Mouse (Mus musculus): ENCODE measurements at regions not wholly inside any gene's neighbourhood (a gene's known extent, or its start where the extent isn't known, plus 50 kb on each side); places are given as distances from the start of the nearest gene placed in this dataset.

GRCm38 (mm10) chr4:105569671-105570070, 220.0 kb upstream of the Gm12728 start:
- Histone ChIP-seq H3K27ac (ENCODE audit: insufficient read depth, low read length) (no peak overlapping the region), H3K4me3 (replicated peaks; ENCODE audit: insufficient read depth, low read depth, low read length) (no peak overlapping the region), H3K4me1 (ENCODE audit: control insufficient read depth, insufficient read depth, low read length) (no peaks in the 10 kb centered on the region), H3K27me3 (ENCODE audit: control insufficient read depth, insufficient read depth, low read length) (no peaks in the 10 kb centered on the region)
- DNase-seq: no peak
- TF ChIP-seq CTCF (IDR thresholded peaks at IDR 0.05; ENCODE audit: borderline replicate concordance, insufficient read depth, low read depth, low read length): no peak
- no peak for TF ChIP-seq POLR2A (IDR thresholded peaks at IDR 0.05; ENCODE audit: borderline replicate concordance, insufficient read depth, low read length)
- 88% methylated on average over 1 of the region's 1 CpGs for WGBS

GRCm38 (mm10) chr4:105575550-105575949, 214.1 kb upstream of the Gm12728 start:
- no peaks in the 10 kb centered on the region for H3K4me1 ChIP-seq (ENCODE audit: control insufficient read depth, insufficient read depth, low read length)

GRCm38 (mm10) chr4:105580987-105581386, 208.7 kb upstream of the Gm12728 start:
- WGBS: 82% methylated on average over 7 of the region's 7 CpGs

More at GRCm38 (mm10) chr4:105575550-105575949, 214.1 kb upstream of the Gm12728 start:
- Histone ChIP-seq H3K27ac (ENCODE audit: insufficient read depth, low read length) (no peak overlapping the region), H3K4me3 (replicated peaks; ENCODE audit: insufficient read depth, low read depth, low read length) (no peak overlapping the region), H3K27me3 (ENCODE audit: control insufficient read depth, insufficient read depth, low read length) (no peaks in the 10 kb centered on the region)
- 96% methylated on average over 2 of the region's 2 CpGs for WGBS
- DNase-seq: no peak
- TF ChIP-seq POLR2A (IDR thresholded peaks at IDR 0.05; ENCODE audit: borderline replicate concordance, insufficient read depth, low read length) (no peak), CTCF (IDR thresholded peaks at IDR 0.05; ENCODE audit: borderline replicate concordance, insufficient read depth, low read depth, low read length) (no peak)

GRCm38 (mm10) chr4:105584329-105584925, 205.2 kb upstream of the Gm12728 start:
- Histone ChIP-seq H3K27me3 (ENCODE audit: control insufficient read depth, insufficient read depth, low read length) (no peaks in the 10 kb centered on the region), H3K27ac (ENCODE audit: insufficient read depth, low read length) (no peak overlapping the region), H3K4me1 (ENCODE audit: control insufficient read depth, insufficient read depth, low read length) (no peaks in the 10 kb centered on the region; the same call in 1 of the 2 replicates), H3K4me3 (replicated peaks; ENCODE audit: insufficient read depth, low read depth, low read length) (no peak overlapping the region)
- DNase-seq: no peak
- 81% methylated on average over 10 of the region's 10 CpGs for WGBS
- no peak for TF ChIP-seq POLR2A (IDR thresholded peaks at IDR 0.05; ENCODE audit: borderline replicate concordance, insufficient read depth, low read length)
- TF ChIP-seq CTCF (IDR thresholded peaks at IDR 0.05; ENCODE audit: borderline replicate concordance, insufficient read depth, low read depth, low read length): no peak

More at GRCm38 (mm10) chr4:105580987-105581386, 208.7 kb upstream of the Gm12728 start:
- no peak for DNase-seq
- H3K27me3 ChIP-seq (ENCODE audit: control insufficient read depth, insufficient read depth, low read length): no peaks in the 10 kb centered on the region
- no peak overlapping the region for H3K27ac ChIP-seq (ENCODE audit: insufficient read depth, low read length)
- TF ChIP-seq POLR2A (IDR thresholded peaks at IDR 0.05; ENCODE audit: borderline replicate concordance, insufficient read depth, low read length) (no peak), CTCF (IDR thresholded peaks at IDR 0.05; ENCODE audit: borderline replicate concordance, insufficient read depth, low read depth, low read length) (no peak)
- no peaks in the 10 kb centered on the region; the same call in 1 of the 2 replicates for H3K4me1 ChIP-seq (ENCODE audit: control insufficient read depth, insufficient read depth, low read length)
- no peak overlapping the region for H3K4me3 ChIP-seq (replicated peaks; ENCODE audit: insufficient read depth, low read depth, low read length)

- WGBS: 87% methylated on average over 1 of the region's 1 CpGs
- no peak for DNase-seq
- TF ChIP-seq POLR2A (IDR thresholded peaks at IDR 0.05; ENCODE audit: borderline replicate concordance, insufficient read depth, low read length) (no peak), CTCF (IDR thresholded peaks at IDR 0.05; ENCODE audit: borderline replicate concordance, insufficient read depth, low read depth, low read length) (no peak)
Measured at GRCm38 (mm10) chr4:105603661-105604060, 186.0 kb upstream of the Gm12728 start.

GRCm38 (mm10) chr4:105604607-105605006, 185.1 kb upstream of the Gm12728 start:
- H3K4me1 ChIP-seq (ENCODE audit: control insufficient read depth, insufficient read depth, low read length): no peaks in the 10 kb centered on the region
- TF ChIP-seq CTCF (IDR thresholded peaks at IDR 0.05; ENCODE audit: borderline replicate concordance, insufficient read depth, low read depth, low read length) (no peak), POLR2A (IDR thresholded peaks at IDR 0.05; ENCODE audit: borderline replicate concordance, insufficient read depth, low read length) (no peak)
- no peak overlapping the region for H3K4me3 ChIP-seq (replicated peaks; ENCODE audit: insufficient read depth, low read depth, low read length)
- no peak for DNase-seq
- H3K27me3 ChIP-seq (ENCODE audit: control insufficient read depth, insufficient read depth, low read length): no peaks in the 10 kb centered on the region
- 91% methylated on average over 2 of the region's 2 CpGs for WGBS
- H3K27ac ChIP-seq (ENCODE audit: insufficient read depth, low read length): no peak overlapping the region

More at GRCm38 (mm10) chr4:105603661-105604060, 186.0 kb upstream of the Gm12728 start:
- Histone ChIP-seq H3K4me3 (replicated peaks; ENCODE audit: insufficient read depth, low read depth, low read length) (no peak overlapping the region), H3K27me3 (ENCODE audit: control insufficient read depth, insufficient read depth, low read length) (no peaks in the 10 kb centered on the region), H3K27ac (ENCODE audit: insufficient read depth, low read length) (no peak overlapping the region), H3K4me1 (ENCODE audit: control insufficient read depth, insufficient read depth, low read length) (no peaks in the 10 kb centered on the region)

- Histone ChIP-seq H3K4me1 (ENCODE audit: control insufficient read depth, insufficient read depth, low read length) (no peaks in the 10 kb centered on the region), H3K27me3 (ENCODE audit: control insufficient read depth, insufficient read depth, low read length) (no peaks in the 10 kb centered on the region), H3K4me3 (replicated peaks; ENCODE audit: insufficient read depth, low read depth, low read length) (no peak overlapping the region), H3K27ac (ENCODE audit: insufficient read depth, low read length) (no peak overlapping the region)
- no peak for TF ChIP-seq POLR2A (IDR thresholded peaks at IDR 0.05; ENCODE audit: borderline replicate concordance, insufficient read depth, low read length)
- 28% methylated on average over 5 of the region's 5 CpGs for WGBS
- DNase-seq: no peak
Measured at GRCm38 (mm10) chr4:105606731-105607130, 182.9 kb upstream of the Gm12728 start.

GRCm38 (mm10) chr4:105610917-105611316, 178.8 kb upstream of the Gm12728 start:
- Histone ChIP-seq H3K4me1 (ENCODE audit: control insufficient read depth, insufficient read depth, low read length) (no peaks in the 10 kb centered on the region), H3K27me3 (ENCODE audit: control insufficient read depth, insufficient read depth, low read length) (no peaks in the 10 kb centered on the region), H3K4me3 (replicated peaks; ENCODE audit: insufficient read depth, low read depth, low read length) (no peak overlapping the region), H3K27ac (ENCODE audit: insufficient read depth, low read length) (no peak overlapping the region)
- TF ChIP-seq CTCF (IDR thresholded peaks at IDR 0.05; ENCODE audit: borderline replicate concordance, insufficient read depth, low read depth, low read length): no peak
- no peak for TF ChIP-seq POLR2A (IDR thresholded peaks at IDR 0.05; ENCODE audit: borderline replicate concordance, insufficient read depth, low read length)
- 82% methylated on average over 6 of the region's 6 CpGs for WGBS
- no peak for DNase-seq

Measured in cerebellum, adult 2 months (tissue).